Mouse (Mus musculus): ENCODE measurements at regions not wholly inside any gene's neighbourhood (a gene's known extent, or its start where the extent isn't known, plus 50 kb on each side); places are given as distances from the start of the nearest gene placed in this dataset.

- TF ChIP-seq CTCF (IDR thresholded peaks at IDR 0.05; ENCODE audit: low read depth, low read length) (no peak), POLR2A (IDR thresholded peaks at IDR 0.05; ENCODE audit: extremely low read depth, insufficient read depth, low read length) (no peak)
These were observed 241.6 kb downstream of the Cd109 start for GRCm38 (mm10) chr9:78856981-78857380.
